Mouse (Mus musculus): ENCODE results near the gene Armh2.

Armh2 gene

GRCm38 (mm10) chr13:24741028-24741427, at the start of gene Armh2:
Gene Armh2 (plus strand): TSS chr13:24741232.
- DNase-seq (ENCODE audit: low read depth), result no peak

GRCm38 (mm10) chr13:24693312-24693711, 47.7 kb upstream of the Armh2 start:
- no peak for DNase-seq (ENCODE audit: low read depth)

- no peak for DNase-seq (ENCODE audit: low read depth)
Observed at GRCm38 (mm10) chr13:24698746-24699145, 42.3 kb upstream of the Armh2 start.

GRCm38 (mm10) chr13:24702128-24702527, 38.9 kb upstream of the Armh2 start:
- no peak for DNase-seq (ENCODE audit: low read depth)

GRCm38 (mm10) chr13:24709656-24710396, 31.2 kb upstream of the Armh2 start:
- no peak for DNase-seq (ENCODE audit: low read depth)

GRCm38 (mm10) chr13:24710968-24711367, 30.1 kb upstream of the Armh2 start:
- DNase-seq (ENCODE audit: low read depth), result no peak

GRCm38 (mm10) chr13:24712581-24713130, 28.4 kb upstream of the Armh2 start:
- DNase-seq (ENCODE audit: low read depth), result no peak

GRCm38 (mm10) chr13:24713434-24714000, 27.5 kb upstream of the Armh2 start:
- peak; percentile 75 for DNase-seq (ENCODE audit: low read depth)

GRCm38 (mm10) chr13:24714360-24714885, 26.6 kb upstream of the Armh2 start:
- DNase-seq (ENCODE audit: low read depth), result no peak

GRCm38 (mm10) chr13:24715601-24716000, 25.4 kb upstream of the Armh2 start:
- no peak for DNase-seq (ENCODE audit: low read depth)

GRCm38 (mm10) chr13:24716441-24716840, 24.6 kb upstream of the Armh2 start:
- DNase-seq (ENCODE audit: low read depth), result no peak

- DNase-seq (ENCODE audit: low read depth), result no peak
Observed at GRCm38 (mm10) chr13:24717677-24718076, 23.4 kb upstream of the Armh2 start.

GRCm38 (mm10) chr13:24721502-24721901, 19.5 kb upstream of the Armh2 start:
- no peak for DNase-seq (ENCODE audit: low read depth)

GRCm38 (mm10) chr13:24723699-24724394, 17.2 kb upstream of the Armh2 start:
- DNase-seq (ENCODE audit: low read depth), result no peak

- no peak for DNase-seq (ENCODE audit: low read depth)
Observed at GRCm38 (mm10) chr13:24724395-24724759, 16.7 kb upstream of the Armh2 start.

- DNase-seq (ENCODE audit: low read depth), result peak; percentile 9
Observed at GRCm38 (mm10) chr13:24729128-24729527, 11.9 kb upstream of the Armh2 start.

- DNase-seq (ENCODE audit: low read depth), result no peak
Observed at GRCm38 (mm10) chr13:24734502-24734901, 6.5 kb upstream of the Armh2 start.

- DNase-seq (ENCODE audit: low read depth), result no peak
Observed at GRCm38 (mm10) chr13:24735608-24736131, 5.4 kb upstream of the Armh2 start.

GRCm38 (mm10) chr13:24747823-24748222, 6.8 kb downstream of the Armh2 start:
- DNase-seq (ENCODE audit: low read depth), result no peak

- DNase-seq (ENCODE audit: low read depth), result no peak
Observed at GRCm38 (mm10) chr13:24750807-24751206, 9.8 kb downstream of the Armh2 start.

GRCm38 (mm10) chr13:24751396-24751795, 10.4 kb downstream of the Armh2 start:
- DNase-seq (ENCODE audit: low read depth), result no peak

GRCm38 (mm10) chr13:24756756-24757155, 15.7 kb downstream of the Armh2 start:
- no peak for DNase-seq (ENCODE audit: low read depth)

All from naive thymus-derived CD4-positive, alpha-beta T cell, adult 2 months (primary cell).